Mouse (Mus musculus) midbrain, embryonic 13.5 days (tissue): ENCODE results near the gene Uspl1. TPM values are rescaled to one million over a fixed set of nuclear protein-coding genes. Genes with fewer than 3 reads are reported as not detected.
"Not testable (repeated sequence)": the region's sequence is repeated elsewhere in the genome, so short reads cannot be mapped to it uniquely, and the experiment has no call there.

ENCODE experiments used
- ATAC-seq: fragments of 200-750 bp; cut with Nextera tagmentation; 2 replicates; pipeline ENCODE4 v1.8.0; 2017; ENCODE audit warnings: mild to moderate bottlenecking, moderate TSS enrichment, moderate library complexity
- H3K27ac ChIP-seq: fragments of 300-500 bp; sonication (generic); 2 replicates; pipeline ENCODE4 v1.5.1; 2015; ENCODE audit warnings: inconsistent platforms, mild to moderate bottlenecking, moderate library complexity
- H3K27me3 ChIP-seq: fragments of 300-500 bp; sonication (generic); 2 replicates; pipeline ENCODE4 v1.6.1; 2015; ENCODE audit warnings: mild to moderate bottlenecking, inconsistent platforms
- H3K36me3 ChIP-seq: fragments of 300-500 bp; sonication (generic); 2 replicates; pipeline ENCODE4 v1.6.1; 2015; ENCODE audit warnings: mild to moderate bottlenecking, inconsistent platforms
- H3K4me1 ChIP-seq: fragments of 300-500 bp; sonication (generic); replicated peaks from 2 replicates; pipeline ENCODE4 v1.6.1; 2015; ENCODE audit warnings: inconsistent platforms
- H3K4me2 ChIP-seq: fragments of 300-500 bp; sonication (generic); replicated peaks from 2 replicates; pipeline ENCODE4 v1.6.1; 2015; ENCODE audit warnings: moderate library complexity, mild to moderate bottlenecking, inconsistent platforms
- H3K4me3 ChIP-seq: fragments of 300-500 bp; sonication (generic); replicated peaks from 2 replicates; pipeline ENCODE4 v1.5.1; 2015; ENCODE audit warnings: mild to moderate bottlenecking, inconsistent platforms
- H3K9ac ChIP-seq: fragments of 300-500 bp; sonication (generic); replicated peaks from 2 replicates; pipeline ENCODE4 v1.6.1; 2015; ENCODE audit warnings: mild to moderate bottlenecking, inconsistent platforms
- H3K9me3 ChIP-seq: fragments of 300-500 bp; sonication (generic); 2 replicates; pipeline ENCODE4 v1.6.1; 2016; ENCODE audit warnings: mild to moderate bottlenecking, inconsistent platforms
- WGBS: fragments of 180-500 bp; shearing (Covaris S2); methylation state at CpG from one replicate; pipeline ENCODE4 v1.1.7; 2015; 5-methylcytosine and 5-hydroxymethylcytosine counted together
- polyA plus RNA-seq: library from polyadenylated mRNA; unstranded; fragments of >200 nt; fragmentation: Nextera tagmentation; extraction: Ambion mirVana; gene quantifications from 2 replicates; pipeline ENCODE4 v1.2.1, GENCODE M21; 2015

The Uspl1 gene
- polyA plus RNA-seq, result 64.4 and 64.8 TPM in 2 replicates

- peak within 1 kb of the TSS; percentile 74 for H3K4me3 ChIP-seq
- peaks cover 5% of the 10 kb centered on the region for H3K36me3 ChIP-seq
- H3K9me3 ChIP-seq, result no peaks in the 10 kb centered on the region
- peak within 1 kb of the TSS; percentile 82 for H3K9ac ChIP-seq
- WGBS, result 0% methylated on average over 59 of the region's 59 CpGs
- peak; percentile 99 for ATAC-seq
- peak within 1 kb of the TSS; percentile 95 for H3K27ac ChIP-seq
- peak within 1 kb of the TSS; percentile 68 for H3K4me2 ChIP-seq
- peaks cover 30% of the 10 kb centered on the region for H3K4me1 ChIP-seq
- no peaks in the 10 kb centered on the region for H3K27me3 ChIP-seq
Measured at GRCm38 (mm10) chr5:149184104-149184843, at the start of gene Uspl1, which contains the start of gene Hmgb1. Gene Uspl1 (plus strand): TSS chr5:149184350. Gene Hmgb1 (minus strand): TSS chr5:149184489.

- Histone ChIP-seq H3K27me3 (no peaks in the 10 kb centered on the region), H3K4me2 (no peak overlapping the region), H3K9ac (no peak overlapping the region), H3K36me3 (no peaks in the 10 kb centered on the region), H3K27ac (no peak overlapping the region), H3K4me3 (no peak overlapping the region), H3K9me3 (no peaks in the 10 kb centered on the region), H3K4me1 (no peaks in the 10 kb centered on the region)
- ATAC-seq, result no peak
- 81% methylated on average over 10 of the region's 10 CpGs for WGBS
Measured at GRCm38 (mm10) chr5:149134751-149135454, 49.2 kb upstream of the Uspl1 start.

DNA sequence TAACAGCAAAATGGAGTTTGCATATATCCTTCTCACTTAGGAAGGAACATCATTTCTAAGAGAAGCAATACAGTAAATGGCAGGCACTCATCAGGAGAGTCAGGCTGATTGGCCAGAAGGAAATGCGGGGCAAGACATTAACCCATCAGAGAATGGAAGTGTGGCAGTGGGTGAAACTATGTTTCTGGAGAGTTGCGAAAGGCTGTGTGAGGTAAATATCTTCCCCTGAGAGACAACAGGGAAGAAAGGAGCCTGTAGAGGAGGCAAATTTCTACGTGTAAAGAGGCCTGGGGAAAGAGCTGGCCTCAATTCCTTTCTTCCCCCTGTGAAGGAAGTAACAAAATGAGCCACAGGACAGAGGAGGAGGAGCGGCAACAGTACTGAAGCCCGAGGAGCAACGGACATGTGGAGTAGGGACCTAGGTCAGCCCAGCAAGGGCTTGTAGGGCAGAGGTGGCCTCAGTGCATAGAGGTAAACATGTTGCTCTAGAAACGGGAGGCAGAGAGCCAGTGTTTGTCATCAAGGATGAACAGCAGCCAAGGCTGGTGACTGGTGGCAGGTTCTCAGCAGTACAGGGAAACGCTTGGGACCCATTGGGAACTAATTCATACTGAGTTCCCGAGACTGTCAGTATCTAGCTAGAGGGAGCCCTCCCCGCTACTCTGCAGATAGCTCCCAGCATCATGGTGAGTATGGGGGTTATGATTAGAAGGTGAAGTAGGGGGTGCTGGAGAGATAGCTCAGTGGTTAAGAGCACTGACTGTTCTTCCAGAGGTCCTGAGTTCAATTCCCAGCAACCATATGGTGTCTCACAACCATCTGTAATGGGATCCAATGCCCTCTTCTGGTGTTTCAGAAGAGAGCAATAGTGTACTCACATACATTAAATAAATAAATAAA, 48.4 kb upstream of the Uspl1 start:
- H3K9me3 ChIP-seq, result no peaks in the 10 kb centered on the region
- no peak overlapping the region for H3K27ac ChIP-seq
- H3K4me3 ChIP-seq, result no peak overlapping the region
- no peak overlapping the region for H3K9ac ChIP-seq
- no peaks in the 10 kb centered on the region for H3K4me1 ChIP-seq
- H3K4me2 ChIP-seq, result no peak overlapping the region
- no peak for ATAC-seq
- 82% methylated on average over 10 of the region's 10 CpGs for WGBS
- H3K27me3 ChIP-seq, result no peaks in the 10 kb centered on the region
- no peaks in the 10 kb centered on the region for H3K36me3 ChIP-seq

DNA sequence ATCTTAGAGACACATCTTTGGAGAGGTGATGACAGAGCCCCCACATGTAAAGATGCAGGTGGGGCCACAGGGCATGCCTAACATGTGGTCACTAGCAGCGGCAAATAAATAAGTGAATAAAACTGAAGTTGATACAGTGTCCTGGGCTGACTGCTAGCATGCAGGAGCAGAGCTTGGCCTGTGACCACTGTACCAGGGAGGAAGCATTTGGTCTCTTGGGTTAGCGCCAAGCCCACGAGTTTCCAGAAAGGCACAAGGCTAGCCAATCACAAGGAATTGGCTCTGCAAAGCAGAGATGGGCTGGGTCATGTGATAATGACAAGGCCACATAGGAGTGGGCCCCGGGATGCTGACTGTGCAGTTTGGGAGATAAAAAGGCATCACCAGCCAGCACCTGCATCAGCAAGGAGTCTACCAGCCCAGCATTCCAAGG, 47.2 kb upstream of the Uspl1 start:
- Histone ChIP-seq H3K4me1 (no peaks in the 10 kb centered on the region), H3K36me3 (no peaks in the 10 kb centered on the region), H3K9me3 (no peaks in the 10 kb centered on the region), H3K9ac (no peak overlapping the region), H3K4me3 (no peak overlapping the region), H3K27me3 (no peaks in the 10 kb centered on the region), H3K27ac (no peak overlapping the region), H3K4me2 (no peak overlapping the region)
- no peak for ATAC-seq
- 90% methylated on average over 4 of the region's 4 CpGs for WGBS

DNA sequence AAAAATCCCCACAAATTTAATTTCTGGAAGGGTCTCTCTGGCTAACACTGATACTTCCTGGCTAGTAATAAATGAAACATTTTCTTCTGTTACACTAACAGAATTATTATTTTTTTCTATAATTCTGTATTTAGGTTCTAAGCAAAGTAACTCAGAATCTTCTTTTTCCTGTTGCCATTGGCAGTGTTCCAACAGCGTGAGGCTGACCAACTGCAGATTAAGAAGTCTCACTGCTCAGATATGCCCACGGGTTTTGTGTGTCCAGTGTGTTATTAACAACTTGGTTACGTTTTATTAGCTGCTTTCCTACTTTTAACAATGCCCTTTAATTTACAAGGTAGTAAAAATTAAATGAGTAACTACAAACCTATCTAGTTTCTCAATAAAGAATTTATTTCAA, 46.7 kb upstream of the Uspl1 start:
- H3K4me1 ChIP-seq, result no peaks in the 10 kb centered on the region
- no peaks in the 10 kb centered on the region for H3K36me3 ChIP-seq
- no peak for ATAC-seq
- H3K4me2 ChIP-seq, result no peak overlapping the region
- 82% methylated on average over 3 of the region's 3 CpGs for WGBS
- H3K9me3 ChIP-seq, result no peaks in the 10 kb centered on the region
- no peak overlapping the region for H3K4me3 ChIP-seq
- H3K9ac ChIP-seq, result no peak overlapping the region
- H3K27ac ChIP-seq, result no peak overlapping the region
- no peaks in the 10 kb centered on the region for H3K27me3 ChIP-seq

GRCm38 (mm10) chr5:149138087-149138486, 46.1 kb upstream of the Uspl1 start:
- not testable (repeated sequence) for H3K9ac ChIP-seq, H3K4me3 ChIP-seq, ATAC-seq, H3K27ac ChIP-seq, H3K36me3 ChIP-seq, H3K9me3 ChIP-seq, H3K4me1 ChIP-seq, H3K4me2 ChIP-seq, H3K27me3 ChIP-seq
- 91% methylated on average over 6 of the region's 6 CpGs for WGBS

DNA sequence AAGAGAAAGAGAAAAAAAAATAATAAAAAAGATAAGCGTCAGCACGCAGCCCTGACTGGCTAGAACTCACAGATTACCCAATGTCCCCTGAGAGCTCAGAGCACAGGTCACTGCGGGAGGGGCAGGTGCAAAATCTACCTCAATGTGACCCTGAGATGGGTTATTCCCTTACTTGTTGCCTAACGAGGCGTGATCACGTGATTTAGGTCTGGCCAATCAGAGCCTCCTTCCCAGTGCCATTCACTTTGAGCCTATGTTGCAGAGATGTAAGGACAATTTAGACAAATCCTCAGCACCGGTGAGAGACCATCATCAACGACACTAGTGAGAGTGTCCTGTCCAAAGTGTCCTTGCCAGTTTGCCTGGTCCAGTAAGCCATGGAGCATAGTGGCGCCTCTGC, 43.8 kb upstream of the Uspl1 start:
- 55% methylated on average over 9 of the region's 9 CpGs for whole genome bisulfite sequencing

DNA sequence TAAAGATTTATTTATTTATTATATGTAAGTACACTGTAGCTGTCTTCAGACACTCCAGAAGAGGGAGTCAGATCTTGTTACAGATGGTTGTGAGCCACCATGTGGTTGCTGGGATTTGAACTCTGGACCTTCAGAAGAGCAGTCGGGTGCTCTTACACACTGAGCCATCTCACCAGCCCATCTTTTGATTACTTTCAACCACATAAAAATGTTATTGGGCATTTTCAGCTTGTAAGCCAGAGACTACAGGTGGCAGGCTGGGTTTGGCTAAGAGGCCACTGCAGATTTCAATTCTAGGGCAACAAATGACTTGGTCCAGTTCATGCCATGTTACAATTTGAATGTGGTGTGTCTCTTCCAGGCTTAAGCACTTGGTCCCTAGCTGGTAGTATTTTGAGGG, 43.0 kb upstream of the Uspl1 start:
- H3K9ac ChIP-seq, H3K27me3 ChIP-seq, H3K9me3 ChIP-seq, H3K4me3 ChIP-seq, H3K4me2 ChIP-seq, H3K27ac ChIP-seq, H3K4me1 ChIP-seq, H3K36me3 ChIP-seq, ATAC-seq: not testable (repeated sequence)
- 96% methylated on average over 1 of the region's 1 CpGs for WGBS

More for the DNA sequence above, 43.8 kb upstream of the Uspl1 start:
- Histone ChIP-seq H3K4me1 (no peaks in the 10 kb centered on the region), H3K9ac (no peak overlapping the region), H3K27me3 (no peaks in the 10 kb centered on the region), H3K36me3 (no peaks in the 10 kb centered on the region), H3K4me2 (0 out of 2 replicates have a peak overlapping the region, but pooled peaks have one; percentile 11), H3K27ac (no peak overlapping the region), H3K9me3 (no peaks in the 10 kb centered on the region), H3K4me3 (no peak overlapping the region)
- no peak for ATAC-seq

- Histone ChIP-seq H3K9me3 (no peaks in the 10 kb centered on the region), H3K27ac (no peak overlapping the region), H3K27me3 (no peaks in the 10 kb centered on the region), H3K9ac (no peak overlapping the region), H3K4me1 (no peaks in the 10 kb centered on the region), H3K4me2 (no peak overlapping the region), H3K36me3 (no peaks in the 10 kb centered on the region), H3K4me3 (no peak overlapping the region)
- ATAC-seq, result no peak
- 85% methylated on average over 25 of the region's 25 CpGs for WGBS
Measured at GRCm38 (mm10) chr5:149143766-149144375, 40.3 kb upstream of the Uspl1 start.

DNA sequence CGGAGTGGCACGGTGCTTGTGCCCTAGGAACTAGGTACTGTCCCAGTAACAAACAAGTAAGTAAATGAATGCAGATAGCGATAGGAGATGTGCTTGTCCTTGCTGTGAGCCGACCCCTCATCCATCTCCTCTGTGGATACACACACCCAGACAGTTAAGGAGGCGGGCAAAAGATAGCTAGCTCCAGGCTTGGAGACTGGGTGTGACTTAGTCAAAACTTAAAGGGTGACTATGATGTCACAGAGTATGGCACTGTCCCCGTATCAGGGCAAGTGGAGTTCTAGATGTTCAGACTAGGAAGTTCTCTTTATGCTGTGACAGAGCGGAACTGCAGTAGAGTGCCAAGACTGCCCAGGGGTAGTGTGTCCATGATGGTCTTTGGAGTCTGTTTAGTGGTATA, 37.5 kb upstream of the Uspl1 start:
- WGBS, result 94% methylated on average over 7 of the region's 7 CpGs
- no peak overlapping the region for H3K9ac ChIP-seq
- ATAC-seq, result no peak
- no peaks in the 10 kb centered on the region for H3K4me1 ChIP-seq
- no peak overlapping the region for H3K4me3 ChIP-seq
- H3K27me3 ChIP-seq, result no peaks in the 10 kb centered on the region
- no peak overlapping the region for H3K27ac ChIP-seq
- H3K9me3 ChIP-seq, result no peaks in the 10 kb centered on the region
- H3K36me3 ChIP-seq, result no peaks in the 10 kb centered on the region
- H3K4me2 ChIP-seq, result no peak overlapping the region

GRCm38 (mm10) chr5:149147386-149148000, 36.7 kb upstream of the Uspl1 start:
- Histone ChIP-seq H3K4me1 (peaks cover 2% of the 10 kb centered on the region; the same call in 1 of the 2 replicates), H3K27me3 (no peaks in the 10 kb centered on the region), H3K4me2 (no peak overlapping the region), H3K9ac (no peak overlapping the region), H3K9me3 (no peaks in the 10 kb centered on the region), H3K4me3 (no peak overlapping the region), H3K36me3 (no peaks in the 10 kb centered on the region), H3K27ac (no peak overlapping the region)
- WGBS, result 85% methylated on average over 8 of the region's 8 CpGs
- no peak for ATAC-seq
